Mouse (Mus musculus): Measurements from ENCODE around the gene Wnt3a.

- no peak for TF ChIP-seq POLR2A (IDR thresholded peaks at IDR 0.05; ENCODE audit: extremely low read depth, insufficient read depth, low read length)
- peak; percentile 60 for TF ChIP-seq CTCF (IDR thresholded peaks at IDR 0.05; ENCODE audit: extremely low read depth, insufficient read depth, low read length)
Observed at GRCm38 (mm10) chr11:59230144-59230760, 60.3 kb downstream of the Wnt3a start.
